Mouse (Mus musculus) ES-E14 (cell line): ENCODE measurements around the gene Slc9a7. TPM values are rescaled to one million over a fixed set of nuclear protein-coding genes. Genes with fewer than 3 reads are reported as not detected.

Experiments
- DNase-seq: peaks from one replicate; pipeline ENCODE4 v3.0.0-alpha.2; 2013; ENCODE audit warnings: low read depth, low spot score
- H3K27ac ChIP-seq: 2 replicates; pipeline ENCODE4 v1.5.1; 2012; ENCODE audit warnings: low read depth, mild to moderate bottlenecking, low read length, moderate library complexity, mixed read lengths; ENCODE audit not compliant: poor library complexity, insufficient read depth, severe bottlenecking
- H3K36me3 ChIP-seq: 2 replicates; pipeline ENCODE4 v1.6.1; 2012; ENCODE audit warnings: mild to moderate bottlenecking, low read length, moderate library complexity, mixed read lengths; ENCODE audit not compliant: control insufficient read depth, poor library complexity, insufficient read depth, severe bottlenecking
- H3K4me1 ChIP-seq, 2 experiments: fragments of 150-350 bp in 1 of 2; sonication (generic) in 1 of 2; 2 replicates each; pipeline ENCODE4 v1.6.1; 2012; ENCODE audit warnings: low read length in 2 of 2, mild to moderate bottlenecking in 1 of 2, mixed read lengths in 1 of 2; ENCODE audit not compliant: control insufficient read depth in 2 of 2, insufficient read depth in 2 of 2, poor library complexity in 1 of 2
- H3K4me3 ChIP-seq, 2 experiments: fragments of 150-350 bp in 1 of 2; sonication (generic) in 1 of 2; 2 replicates each; pipeline ENCODE4 v1.5.1; 2012; ENCODE audit warnings: low read length in 2 of 2, low read depth in 1 of 2, mild to moderate bottlenecking in 1 of 2, mixed read lengths in 1 of 2; ENCODE audit not compliant: insufficient read depth in 1 of 2, poor library complexity in 1 of 2, severe bottlenecking in 1 of 2
- H3K9ac ChIP-seq: 2 replicates; pipeline ENCODE4 v1.6.1; 2012; ENCODE audit warnings: low read depth, mild to moderate bottlenecking, low read length, mixed read lengths; ENCODE audit not compliant: poor library complexity, insufficient read depth, severe bottlenecking
- H3K9me3 ChIP-seq: fragments of 150-350 bp; sonication (generic); 2 replicates; pipeline ENCODE4 v1.6.1; 2012; ENCODE audit warnings: low read depth, mild to moderate bottlenecking, low read length; ENCODE audit not compliant: control insufficient read depth, insufficient read depth
- CHD2 ChIP-seq: IDR thresholded peaks from 2 replicates; pipeline ENCODE4 v1.6.1; 2014; ENCODE audit warnings: mild to moderate bottlenecking, low read depth, low read length, inconsistent platforms
- HCFC1 ChIP-seq: IDR thresholded peaks from 2 replicates; pipeline ENCODE4 v1.6.1; 2012; ENCODE audit warnings: low read length, inconsistent platforms, borderline replicate concordance; ENCODE audit not compliant: insufficient read depth
- MAFK ChIP-seq: IDR thresholded peaks from 2 replicates; pipeline ENCODE4 v1.6.1; 2014; ENCODE audit warnings: mild to moderate bottlenecking, low read depth, low read length, inconsistent platforms; ENCODE audit not compliant: insufficient read depth
- ZC3H11A ChIP-seq: IDR thresholded peaks from 2 replicates; pipeline ENCODE4 v1.6.1; 2012; ENCODE audit warnings: low read depth, mild to moderate bottlenecking, inconsistent platforms, low read length, borderline replicate concordance
- ZNF384 ChIP-seq: IDR thresholded peaks from 2 replicates; pipeline ENCODE4 v1.6.1; 2012; ENCODE audit warnings: low read depth, low read length, inconsistent platforms
- in situ Hi-C, 2 experiments: fragments of 600-800 bp; cut with MboI; formaldehyde crosslinking; loops; one replicate each; pipeline ENCODE4 v1.15.1; 2025; ENCODE audit warnings: low sequenced_read_pairs in 2 of 2, inconsistent platforms in 1 of 2; ENCODE audit not compliant: unreplicated experiment in 2 of 2
- total RNA-seq: library from RNA; depleted of rRNA; stranded (reverse); fragments of 300-350 nt; gene quantifications from 2 replicates; pipeline ENCODE4 v1.2.3, GENCODE M21; 2012

Gene Slc9a7
- total RNA-seq, 1 experiment = 2.0 TPM

DNA sequence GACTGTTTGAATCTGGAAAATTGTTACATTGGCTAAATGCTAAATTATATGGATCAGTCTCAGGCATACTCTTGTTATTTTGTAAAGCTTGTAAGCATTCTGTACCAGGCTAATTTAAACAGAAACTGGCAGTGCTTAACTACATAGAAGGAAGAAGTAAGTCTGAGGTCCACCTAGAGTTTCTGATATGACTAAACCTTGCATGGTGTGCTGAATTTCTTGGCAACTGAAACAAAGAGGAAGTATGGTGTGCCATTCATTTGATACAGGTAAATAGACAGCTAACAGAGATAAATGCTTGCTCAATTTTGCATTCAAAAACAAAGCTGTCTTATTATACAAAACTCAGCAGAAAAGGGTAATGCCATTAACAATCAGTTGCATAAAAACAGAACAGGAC is 63.5 kb downstream of the Slc9a7 start:
- no peak for TF ChIP-seq ZNF384
- no peak for TF ChIP-seq ZC3H11A
- no peak for TF ChIP-seq CHD2
- TF ChIP-seq HCFC1 = no peak
- no peak for TF ChIP-seq MAFK
- Histone ChIP-seq H3K9ac (no peak overlapping the region), H3K36me3 (no peaks in the 10 kb centered on the region), H3K4me1 (no peaks in the 10 kb centered on the region), H3K27ac (no peak overlapping the region), H3K4me3 (no peak overlapping the region), H3K9me3 (no peaks in the 10 kb centered on the region)
- no peak for DNase-seq
- in situ Hi-C loops = no loop called here

DNA sequence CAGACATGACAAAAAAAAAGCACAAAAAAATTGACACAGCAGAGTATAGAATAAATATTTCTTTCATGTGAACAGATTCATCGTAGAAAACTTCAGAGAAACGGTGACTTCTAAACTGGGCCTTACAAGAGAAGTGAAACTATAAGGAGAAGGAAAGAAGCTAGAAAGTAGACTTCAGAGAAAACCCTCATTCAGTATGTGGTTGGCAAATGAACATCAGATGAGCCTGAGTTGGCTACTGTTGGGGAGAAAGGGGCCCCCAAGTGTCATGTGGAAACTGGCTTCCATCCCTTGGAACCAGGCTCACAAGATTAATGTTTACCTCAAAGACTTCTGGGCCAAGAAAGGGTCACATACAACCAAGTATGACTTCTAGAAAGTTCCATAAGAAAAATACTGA is 70.1 kb downstream of the Slc9a7 start:
- TF ChIP-seq HCFC1 (no peak), ZC3H11A (no peak), ZNF384 (no peak), MAFK (no peak), CHD2 (no peak)
- Histone ChIP-seq H3K27ac (no peak overlapping the region), H3K36me3 (no peaks in the 10 kb centered on the region), H3K9me3 (no peaks in the 10 kb centered on the region), H3K9ac (no peak overlapping the region), H3K4me3 (no peak overlapping the region), H3K4me1 (no peaks in the 10 kb centered on the region)
- no peak for DNase-seq
- in situ Hi-C loops = no loop called here

DNA sequence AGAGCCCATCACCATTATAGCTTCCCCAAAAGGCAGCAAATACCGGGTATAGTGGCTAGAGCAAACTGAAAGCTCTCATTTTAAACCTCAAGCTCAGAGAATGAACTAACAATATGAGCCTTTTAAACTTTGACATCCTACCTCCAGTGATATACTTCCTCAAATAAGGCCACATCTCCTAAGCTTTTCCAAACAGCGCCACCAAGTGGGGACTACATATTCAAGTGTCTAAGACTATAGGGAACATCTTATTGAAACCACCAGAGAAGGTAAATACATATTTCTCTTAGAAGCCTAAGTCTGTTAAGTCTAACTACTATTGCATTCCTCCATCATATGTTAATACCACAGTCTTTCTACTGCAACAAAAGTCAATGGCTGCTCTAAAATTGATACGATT is 106.0 kb downstream of the Slc9a7 start:
- in situ Hi-C loops = no loop called here
- H3K27ac ChIP-seq = no peak overlapping the region
- no peak overlapping the region for H3K9ac ChIP-seq
- no peak overlapping the region for H3K4me3 ChIP-seq
- no peaks in the 10 kb centered on the region for H3K9me3 ChIP-seq
- TF ChIP-seq ZC3H11A = no peak
- peak; percentile 7 for DNase-seq
- H3K4me1 ChIP-seq = no peaks in the 10 kb centered on the region
- H3K36me3 ChIP-seq = no peaks in the 10 kb centered on the region

DNA sequence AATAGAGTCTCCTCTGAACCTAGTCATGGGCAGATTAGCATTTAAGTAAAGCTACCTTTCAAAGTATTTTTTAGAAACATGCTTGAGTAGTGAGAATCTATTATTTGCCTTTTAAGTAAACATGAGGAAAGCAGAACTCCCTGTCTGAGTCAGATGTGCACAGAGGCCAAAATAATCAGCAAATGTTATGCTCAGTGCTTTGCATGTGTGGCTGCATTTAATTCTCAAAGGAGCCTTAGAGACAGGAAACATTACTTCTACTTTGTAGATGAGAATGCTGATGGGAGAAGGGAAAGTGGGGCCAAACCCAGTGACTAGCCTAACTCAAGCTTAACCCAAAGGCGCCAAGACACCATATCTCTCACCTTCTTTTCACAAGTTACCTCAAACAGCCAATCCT is 114.8 kb downstream of the Slc9a7 start:
- no peak overlapping the region for H3K27ac ChIP-seq
- H3K4me3 ChIP-seq = no peak overlapping the region
- DNase-seq = no peak
- no peaks in the 10 kb centered on the region for H3K9me3 ChIP-seq
- in situ Hi-C loops = no loop called here
- no peaks in the 10 kb centered on the region for H3K36me3 ChIP-seq
- H3K9ac ChIP-seq = no peak overlapping the region
- TF ChIP-seq HCFC1 = no peak
- TF ChIP-seq ZC3H11A = no peak
- no peak for TF ChIP-seq CHD2
- no peak for TF ChIP-seq MAFK
- no peak for TF ChIP-seq ZNF384
- H3K4me1 ChIP-seq = no peaks in the 10 kb centered on the region

DNA sequence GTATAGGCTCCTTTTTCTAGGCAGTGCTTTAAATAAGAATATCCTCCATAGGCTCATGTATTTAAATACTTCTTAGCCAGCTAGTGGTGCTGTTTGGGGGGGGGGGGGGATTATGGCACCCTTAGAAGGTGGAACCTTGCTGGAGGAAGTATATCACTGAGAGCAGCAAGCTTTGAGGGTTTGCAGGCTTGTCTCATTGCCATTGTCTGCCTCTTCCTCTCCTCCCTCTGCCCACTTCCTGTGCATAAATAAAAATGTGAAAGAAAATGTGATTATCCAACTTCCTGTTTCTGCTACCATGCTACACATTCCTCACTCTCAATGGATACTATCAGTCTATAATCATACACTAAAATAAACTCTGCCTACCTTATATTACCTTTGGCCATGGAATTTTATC is 123.2 kb downstream of the Slc9a7 start:
- H3K9me3 ChIP-seq = no peaks in the 10 kb centered on the region
- no peaks in the 10 kb centered on the region for H3K4me1 ChIP-seq
- in situ Hi-C loops = loop anchor here in 1 of 2 experiments (25.0 kb wide), 1 partner anchor 169 kb away; no protein-coding TSS in a partner anchor
- no peak overlapping the region for H3K27ac ChIP-seq
- H3K36me3 ChIP-seq = no peaks in the 10 kb centered on the region
- no peak overlapping the region for H3K9ac ChIP-seq
- H3K4me3 ChIP-seq = no peak overlapping the region
- TF ChIP-seq HCFC1 (no peak), ZNF384 (no peak), MAFK (no peak)
- no peak for DNase-seq
